Mouse (Mus musculus) heart, embryonic 11.5 days (tissue): ENCODE measurements around the gene Dnah7a. TPM values are rescaled to one million over a fixed set of nuclear protein-coding genes. Genes with fewer than 3 reads are reported as not detected.
"Not testable (repeated sequence)": the region's sequence is repeated elsewhere in the genome, so short reads cannot be mapped to it uniquely, and the experiment has no call there.

Experiments used
- ATAC-seq: fragments of 200-750 bp; cut with Nextera tagmentation; replicated peaks from 2 replicates; pipeline ENCODE4 v1.8.0; 2017; ENCODE audit warnings: moderate library complexity; ENCODE audit not compliant: insufficient number of reproducible peaks, low FRiP score, low TSS enrichment
- H3K27ac ChIP-seq: fragments of 300-500 bp; sonication (generic); 2 replicates; pipeline ENCODE4 v1.5.1; 2014; ENCODE audit warnings: mild to moderate bottlenecking, low read depth, low read length
- H3K27me3 ChIP-seq: fragments of 300-500 bp; sonication (generic); 2 replicates; pipeline ENCODE4 v1.6.1; 2014; ENCODE audit warnings: mild to moderate bottlenecking, low read length, mixed read lengths; ENCODE audit not compliant: control insufficient read depth, insufficient read depth
- H3K36me3 ChIP-seq: fragments of 300-500 bp; sonication (generic); 2 replicates; pipeline ENCODE4 v1.6.1; 2014; ENCODE audit warnings: mild to moderate bottlenecking, low read length, moderate library complexity, mixed read lengths; ENCODE audit not compliant: control insufficient read depth, insufficient read depth
- H3K4me1 ChIP-seq: fragments of 300-500 bp; sonication (generic); 2 replicates; pipeline ENCODE4 v1.6.1; 2014; ENCODE audit warnings: low read length; ENCODE audit not compliant: control insufficient read depth, insufficient read depth
- H3K4me2 ChIP-seq: fragments of 300-500 bp; sonication (generic); 2 replicates; pipeline ENCODE4 v1.6.1; 2014; ENCODE audit warnings: mild to moderate bottlenecking, moderate library complexity
- H3K4me3 ChIP-seq: fragments of 300-500 bp; sonication (generic); 2 replicates; pipeline ENCODE4 v1.5.1; 2014; ENCODE audit warnings: low read depth, low read length
- H3K9ac ChIP-seq: fragments of 300-500 bp; sonication (generic); 2 replicates; pipeline ENCODE4 v1.6.1; 2014; ENCODE audit warnings: mild to moderate bottlenecking, low read depth, low read length, moderate library complexity
- H3K9me3 ChIP-seq: fragments of 300-500 bp; sonication (generic); replicated peaks from 2 replicates; pipeline ENCODE4 v1.6.1; 2016; ENCODE audit warnings: low read length; ENCODE audit not compliant: control insufficient read depth
- WGBS: fragments of 180-500 bp; shearing (Covaris S2); extraction: QIAGEN DNeasy Blood & Tissue Kit; methylation state at CpG from one replicate; pipeline ENCODE4 v1.1.7; 2014; ENCODE audit not compliant: insufficient replicate concordance; 5-methylcytosine and 5-hydroxymethylcytosine counted together
- polyA plus RNA-seq: library from polyadenylated mRNA; unstranded; fragments of >200 nt; fragmentation: Nextera tagmentation; extraction: Ambion mirVana; gene quantifications from 2 replicates; pipeline ENCODE4 v1.2.1, GENCODE M21; 2014

The Dnah7a gene
- polyA plus RNA-seq, 1 experiment from 2014 or later: 1.3 TPM

- Histone ChIP-seq H3K9ac (no peak overlapping the region), H3K27ac (no peak overlapping the region), H3K9me3 (no peaks in the 10 kb centered on the region), H3K36me3 (no peaks in the 10 kb centered on the region), H3K4me2 (no peak overlapping the region), H3K4me1 (no peaks in the 10 kb centered on the region), H3K4me3 (no peak overlapping the region), H3K27me3 (no peaks in the 10 kb centered on the region)
- no peak for ATAC-seq
- WGBS: 84% methylated on average over 4 of the region's 4 CpGs
These were observed 34.3 kb upstream of the Dnah7a start for GRCm38 (mm10) chr1:53740777-53741336.

GRCm38 (mm10) chr1:53740077-53740776, 33.6 kb upstream of the Dnah7a start:
- H3K4me1 ChIP-seq, H3K9me3 ChIP-seq, H3K4me2 ChIP-seq, H3K9ac ChIP-seq, H3K4me3 ChIP-seq, H3K36me3 ChIP-seq, H3K27ac ChIP-seq, H3K27me3 ChIP-seq, ATAC-seq: not testable (repeated sequence)
- WGBS: 72% methylated on average over 3 of the region's 4 CpGs

- Histone ChIP-seq H3K36me3 (no peaks in the 10 kb centered on the region), H3K4me1 (no peaks in the 10 kb centered on the region), H3K9ac (no peak overlapping the region), H3K4me2 (no peak overlapping the region), H3K9me3 (no peaks in the 10 kb centered on the region), H3K27me3 (no peaks in the 10 kb centered on the region), H3K4me3 (no peak overlapping the region), H3K27ac (no peak overlapping the region)
- WGBS: 79% methylated on average over 3 of the region's 3 CpGs
- no peak for ATAC-seq
These were observed 30.0 kb upstream of the Dnah7a start for GRCm38 (mm10) chr1:53736583-53736982.

GRCm38 (mm10) chr1:53728489-53729225, 22.1 kb upstream of the Dnah7a start:
- Histone ChIP-seq H3K9ac (no peak overlapping the region), H3K9me3 (no peaks in the 10 kb centered on the region), H3K36me3 (no peaks in the 10 kb centered on the region), H3K4me1 (peaks cover 14% of the 10 kb centered on the region), H3K4me2 (peak overlapping the region; percentile 20; the same call in 1 of the 2 replicates), H3K27ac (peak overlapping the region; percentile 38), H3K4me3 (no peak overlapping the region), H3K27me3 (no peaks in the 10 kb centered on the region)
- ATAC-seq: no peak
- WGBS: 11% methylated on average over 5 of the region's 5 CpGs

GRCm38 (mm10) chr1:53726883-53727282, 20.3 kb upstream of the Dnah7a start:
- Histone ChIP-seq H3K9ac (no peak overlapping the region), H3K4me1 (peaks cover 14% of the 10 kb centered on the region), H3K4me3 (no peak overlapping the region), H3K27me3 (no peaks in the 10 kb centered on the region), H3K36me3 (no peaks in the 10 kb centered on the region), H3K4me2 (no peak overlapping the region), H3K27ac (no peak overlapping the region), H3K9me3 (no peaks in the 10 kb centered on the region)
- 90% methylated on average over 2 of the region's 2 CpGs for WGBS
- ATAC-seq: no peak

GRCm38 (mm10) chr1:53721353-53721752, 14.8 kb upstream of the Dnah7a start:
- H3K27ac ChIP-seq: no peak overlapping the region
- no peak for ATAC-seq
- H3K4me1 ChIP-seq: no peaks in the 10 kb centered on the region
- no peaks in the 10 kb centered on the region for H3K36me3 ChIP-seq
- H3K4me2 ChIP-seq: no peak overlapping the region
- H3K9ac ChIP-seq: no peak overlapping the region
- H3K9me3 ChIP-seq: no peaks in the 10 kb centered on the region
- no peaks in the 10 kb centered on the region for H3K27me3 ChIP-seq
- H3K4me3 ChIP-seq: no peak overlapping the region

GRCm38 (mm10) chr1:53720601-53721351, 14.2 kb upstream of the Dnah7a start:
- Histone ChIP-seq H3K9me3 (no peaks in the 10 kb centered on the region), H3K9ac (no peak overlapping the region), H3K27me3 (no peaks in the 10 kb centered on the region), H3K36me3 (no peaks in the 10 kb centered on the region), H3K4me3 (no peak overlapping the region), H3K4me2 (no peak overlapping the region), H3K4me1 (no peaks in the 10 kb centered on the region), H3K27ac (no peak overlapping the region)
- ATAC-seq: no peak
- WGBS: 57% methylated on average over 5 of the region's 5 CpGs

- H3K36me3 ChIP-seq: no peaks in the 10 kb centered on the region
- 84% methylated on average over 1 of the region's 1 CpGs for WGBS
- H3K27me3 ChIP-seq: no peaks in the 10 kb centered on the region
- no peak overlapping the region for H3K4me3 ChIP-seq
- H3K4me2 ChIP-seq: no peak overlapping the region
- H3K4me1 ChIP-seq: no peaks in the 10 kb centered on the region
- no peak overlapping the region for H3K9ac ChIP-seq
- H3K9me3 ChIP-seq: no peaks in the 10 kb centered on the region
- no peak for ATAC-seq
- H3K27ac ChIP-seq: no peak overlapping the region
These were observed 9.5 kb upstream of the Dnah7a start for GRCm38 (mm10) chr1:53715966-53716515.
